Mouse (Mus musculus): ENCODE measurements around the gene Gpr87. TPM values are rescaled to one million over a fixed set of nuclear protein-coding genes. Genes with fewer than 3 reads are reported as not detected.
A peak's percentile ranks its signal among the peaks of the same experiment; 100 is the strongest.

Gpr87 gene
- polyA plus RNA-seq (2015; fragmentation: Nextera tagmentation; extraction: Ambion mirVana), result not detected in 2 replicates

- Histone ChIP-seq H3K4me2 (no peak within 1 kb of the TSS), H3K9ac (no peak within 1 kb of the TSS), H3K27ac (no peak within 1 kb of the TSS), H3K9me3 (replicated peaks) (no peaks in the 10 kb centered on the region), H3K27me3 (no peaks in the 10 kb centered on the region), H3K4me3 (replicated peaks) (no peak within 1 kb of the TSS), H3K36me3 (no peaks in the 10 kb centered on the region), H3K4me1 (replicated peaks) (no peaks in the 10 kb centered on the region)
- ATAC-seq (ENCODE audit: low read depth) (no peak), DNase-seq (no peak)
- WGBS (ENCODE audit: insufficient replicate concordance), result 69% methylated on average over 7 of the region's 7 CpGs
Observed at GRCm38 (mm10) chr3:59194938-59195337, at the start of gene Gpr87. TSS of gene Gpr87 (minus strand) at chr3:59195104.

GRCm38 (mm10) chr3:59243384-59243783 lies 48.5 kb upstream of the Gpr87 start:
- Histone ChIP-seq H3K27me3 (no peaks in the 10 kb centered on the region), H3K4me2 (no peak overlapping the region), H3K27ac (no peak overlapping the region), H3K36me3 (no peaks in the 10 kb centered on the region), H3K4me3 (replicated peaks) (no peak overlapping the region), H3K9ac (no peak overlapping the region), H3K9me3 (replicated peaks) (no peaks in the 10 kb centered on the region), H3K4me1 (replicated peaks) (no peaks in the 10 kb centered on the region)
- no peak for ATAC-seq (ENCODE audit: low read depth)
- DNase-seq, result no peak
- 65% methylated on average over 6 of the region's 6 CpGs for whole genome bisulfite sequencing (ENCODE audit: insufficient replicate concordance)

- H3K4me1 ChIP-seq (replicated peaks), result no peaks in the 10 kb centered on the region
- no peak overlapping the region for H3K9ac ChIP-seq
- ATAC-seq (ENCODE audit: low read depth) (no peak), DNase-seq (no peak)
- H3K9me3 ChIP-seq (replicated peaks), result no peaks in the 10 kb centered on the region
- H3K4me2 ChIP-seq, result no peak overlapping the region
- WGBS (ENCODE audit: insufficient replicate concordance), result 33% methylated on average over 5 of the region's 5 CpGs
- no peaks in the 10 kb centered on the region for H3K36me3 ChIP-seq
- H3K4me3 ChIP-seq (replicated peaks), result no peak overlapping the region
- no peaks in the 10 kb centered on the region for H3K27me3 ChIP-seq
- no peak overlapping the region for H3K27ac ChIP-seq
Observed at GRCm38 (mm10) chr3:59234878-59235277, 40.0 kb upstream of the Gpr87 start.

- Histone ChIP-seq H3K9ac (no peak overlapping the region), H3K27me3 (no peaks in the 10 kb centered on the region), H3K4me1 (replicated peaks) (no peaks in the 10 kb centered on the region; the same call in 1 of the 2 replicates), H3K27ac (no peak overlapping the region), H3K36me3 (no peaks in the 10 kb centered on the region), H3K4me2 (no peak overlapping the region), H3K9me3 (replicated peaks) (no peaks in the 10 kb centered on the region), H3K4me3 (replicated peaks) (no peak overlapping the region)
- ATAC-seq (ENCODE audit: low read depth) (no peak), DNase-seq (no peak)
- WGBS (ENCODE audit: insufficient replicate concordance), result 69% methylated on average over 3 of the region's 3 CpGs
Observed at GRCm38 (mm10) chr3:59230912-59231311, 36.0 kb upstream of the Gpr87 start.

- no peak for DNase-seq
- H3K27ac ChIP-seq, result peak overlapping the region; percentile 40
- H3K36me3 ChIP-seq, result no peaks in the 10 kb centered on the region
- no peak overlapping the region for H3K4me2 ChIP-seq
- no peaks in the 10 kb centered on the region for H3K9me3 ChIP-seq (replicated peaks)
- 35% methylated on average over 10 of the region's 10 CpGs for WGBS (ENCODE audit: insufficient replicate concordance)
- H3K27me3 ChIP-seq, result no peaks in the 10 kb centered on the region
- no peak overlapping the region for H3K4me3 ChIP-seq (replicated peaks)
- 0 out of 2 replicates have a peak, but pooled peaks have one; percentile 29 for ATAC-seq (ENCODE audit: low read depth)
- H3K4me1 ChIP-seq (replicated peaks), result no peaks in the 10 kb centered on the region; the same call in 1 of the 2 replicates
- no peak overlapping the region for H3K9ac ChIP-seq
Observed at GRCm38 (mm10) chr3:59228730-59229551, 34.0 kb upstream of the Gpr87 start.

GRCm38 (mm10) chr3:59227696-59228095 lies 32.8 kb upstream of the Gpr87 start:
- 46% methylated on average over 9 of the region's 9 CpGs for WGBS (ENCODE audit: insufficient replicate concordance)
- DNase-seq, result no peak

GRCm38 (mm10) chr3:59225411-59225810 lies 30.5 kb upstream of the Gpr87 start:
- no peaks in the 10 kb centered on the region for H3K36me3 ChIP-seq
- H3K4me2 ChIP-seq, result no peak overlapping the region
- H3K4me3 ChIP-seq (replicated peaks), result no peak overlapping the region
- ATAC-seq (ENCODE audit: low read depth) (no peak), DNase-seq (no peak)
- no peaks in the 10 kb centered on the region for H3K27me3 ChIP-seq
- H3K9ac ChIP-seq, result no peak overlapping the region
- H3K4me1 ChIP-seq (replicated peaks), result no peaks in the 10 kb centered on the region; the same call in 1 of the 2 replicates
- no peak overlapping the region for H3K27ac ChIP-seq
- H3K9me3 ChIP-seq (replicated peaks), result no peaks in the 10 kb centered on the region

More at GRCm38 (mm10) chr3:59227696-59228095, 32.8 kb upstream of the Gpr87 start:
- Histone ChIP-seq H3K36me3 (no peaks in the 10 kb centered on the region), H3K4me3 (replicated peaks) (no peak overlapping the region), H3K9me3 (replicated peaks) (no peaks in the 10 kb centered on the region), H3K9ac (no peak overlapping the region), H3K27me3 (no peaks in the 10 kb centered on the region), H3K27ac (no peak overlapping the region), H3K4me2 (no peak overlapping the region), H3K4me1 (replicated peaks) (no peaks in the 10 kb centered on the region; the same call in 1 of the 2 replicates)
- no peak for ATAC-seq (ENCODE audit: low read depth)

- H3K4me3 ChIP-seq (replicated peaks), result no peak overlapping the region
- no peaks in the 10 kb centered on the region for H3K27me3 ChIP-seq
- no peaks in the 10 kb centered on the region for H3K4me1 ChIP-seq (replicated peaks)
- H3K4me2 ChIP-seq, result no peak overlapping the region
- no peak for DNase-seq
- no peak overlapping the region for H3K27ac ChIP-seq
- no peaks in the 10 kb centered on the region for H3K9me3 ChIP-seq (replicated peaks)
- no peak for ATAC-seq (ENCODE audit: low read depth)
- no peaks in the 10 kb centered on the region for H3K36me3 ChIP-seq
- 44% methylated on average over 2 of the region's 2 CpGs for WGBS (ENCODE audit: insufficient replicate concordance)
- no peak overlapping the region for H3K9ac ChIP-seq
Observed at GRCm38 (mm10) chr3:59222303-59222702, 27.4 kb upstream of the Gpr87 start.

- Histone ChIP-seq H3K9me3 (replicated peaks) (no peaks in the 10 kb centered on the region), H3K4me1 (replicated peaks) (no peaks in the 10 kb centered on the region), H3K4me3 (replicated peaks) (no peak overlapping the region), H3K36me3 (no peaks in the 10 kb centered on the region), H3K27me3 (no peaks in the 10 kb centered on the region), H3K27ac (no peak overlapping the region), H3K4me2 (no peak overlapping the region), H3K9ac (no peak overlapping the region)
- ATAC-seq (ENCODE audit: low read depth), result no peak
- 61% methylated on average over 2 of the region's 2 CpGs for WGBS (ENCODE audit: insufficient replicate concordance)
- DNase-seq, result no peak
Observed at GRCm38 (mm10) chr3:59219326-59219725, 24.4 kb upstream of the Gpr87 start.

- ATAC-seq (ENCODE audit: low read depth), result no peak
- 79% methylated on average over 10 of the region's 10 CpGs for WGBS (ENCODE audit: insufficient replicate concordance)
Observed at GRCm38 (mm10) chr3:59217211-59217610, 22.3 kb upstream of the Gpr87 start.

GRCm38 (mm10) chr3:59212404-59212803 lies 17.5 kb upstream of the Gpr87 start:
- no peaks in the 10 kb centered on the region for H3K27me3 ChIP-seq
- no peaks in the 10 kb centered on the region for H3K4me1 ChIP-seq (replicated peaks)
- no peak for DNase-seq
- no peaks in the 10 kb centered on the region for H3K36me3 ChIP-seq
- H3K27ac ChIP-seq, result no peak overlapping the region
- H3K9ac ChIP-seq, result no peak overlapping the region
- no peak for ATAC-seq (ENCODE audit: low read depth)
- no peak overlapping the region for H3K4me2 ChIP-seq
- H3K9me3 ChIP-seq (replicated peaks), result no peaks in the 10 kb centered on the region
- no peak overlapping the region for H3K4me3 ChIP-seq (replicated peaks)

More at GRCm38 (mm10) chr3:59217211-59217610, 22.3 kb upstream of the Gpr87 start:
- H3K27me3 ChIP-seq, result no peaks in the 10 kb centered on the region
- no peak overlapping the region for H3K9ac ChIP-seq
- no peak overlapping the region for H3K4me3 ChIP-seq (replicated peaks)
- H3K36me3 ChIP-seq, result no peaks in the 10 kb centered on the region
- H3K27ac ChIP-seq, result no peak overlapping the region
- no peak for DNase-seq
- no peaks in the 10 kb centered on the region for H3K4me1 ChIP-seq (replicated peaks)
- H3K9me3 ChIP-seq (replicated peaks), result no peaks in the 10 kb centered on the region
- no peak overlapping the region for H3K4me2 ChIP-seq

GRCm38 (mm10) chr3:59211784-59212183 lies 16.9 kb upstream of the Gpr87 start:
- no peak for DNase-seq
- no peaks in the 10 kb centered on the region for H3K27me3 ChIP-seq
- H3K9me3 ChIP-seq (replicated peaks), result no peaks in the 10 kb centered on the region
- H3K9ac ChIP-seq, result no peak overlapping the region
- no peaks in the 10 kb centered on the region for H3K4me1 ChIP-seq (replicated peaks)
- no peak overlapping the region for H3K4me3 ChIP-seq (replicated peaks)
- 51% methylated on average over 8 of the region's 8 CpGs for WGBS (ENCODE audit: insufficient replicate concordance)
- no peak overlapping the region for H3K27ac ChIP-seq
- no peak overlapping the region for H3K4me2 ChIP-seq
- no peak for ATAC-seq (ENCODE audit: low read depth)
- no peaks in the 10 kb centered on the region for H3K36me3 ChIP-seq
